Mouse (Mus musculus) E14TG2a.4 (cell line): ENCODE results near the gene Iglon5.

ENCODE experiments used
- H3K27me3 ChIP-seq: 2 replicates; pipeline ENCODE4 v1.6.1; 2014; ENCODE audit warnings: low read length, control low read depth; ENCODE audit not compliant: insufficient read depth
- H3K36me3 ChIP-seq: 2 replicates; pipeline ENCODE4 v1.6.1; 2014; ENCODE audit warnings: low read length, control low read depth; ENCODE audit not compliant: insufficient read depth
- H3K4me1 ChIP-seq: replicated peaks from 2 replicates; pipeline ENCODE4 v1.6.1; 2014; ENCODE audit warnings: low read depth, low read length, control low read depth
- H3K4me3 ChIP-seq: replicated peaks from 2 replicates; pipeline ENCODE4 v1.5.1; 2014; ENCODE audit warnings: mild to moderate bottlenecking, low read length
- H3K9me3 ChIP-seq: 2 replicates; pipeline ENCODE4 v1.6.1; 2014; ENCODE audit warnings: low read length, control low read depth
- CTCF ChIP-seq: conservative IDR thresholded peaks from 2 replicates; pipeline ENCODE4 v1.5.1; 2014; ENCODE audit warnings: low read length
- NANOG ChIP-seq: IDR thresholded peaks from 2 replicates; pipeline ENCODE4 v1.6.1; 2014; ENCODE audit warnings: borderline replicate concordance, low read length, mixed read lengths
- POU5F1 ChIP-seq: IDR thresholded peaks from 2 replicates; pipeline ENCODE4 v1.6.1; 2014; ENCODE audit warnings: low read length, borderline replicate concordance

Gene Iglon5

GRCm38 (mm10) chr7:43427406-43427805 lies 62.5 kb downstream of the Iglon5 start, which contains the start of gene Lim2:
TSS of gene Lim2 (plus strand) at chr7:43427670.
- TF ChIP-seq CTCF (no peak), POU5F1 (no peak), NANOG (no peak)
- Histone ChIP-seq H3K27me3 (no peaks in the 10 kb centered on the region), H3K4me1 (peaks cover 35% of the 10 kb centered on the region), H3K36me3 (no peaks in the 10 kb centered on the region), H3K9me3 (0 out of 2 replicates have a peak, but pooled peaks cover 4% of the 10 kb centered on the region), H3K4me3 (peak within 1 kb of the TSS; percentile 29; the same call in 1 of the 2 replicates)

GRCm38 (mm10) chr7:43423991-43424625 lies 65.8 kb downstream of the Iglon5 start:
- H3K4me3 ChIP-seq: no peak overlapping the region
- no peak for TF ChIP-seq NANOG
- TF ChIP-seq CTCF: no peak
- no peak for TF ChIP-seq POU5F1
- no peaks in the 10 kb centered on the region for H3K36me3 ChIP-seq
- H3K4me1 ChIP-seq: peaks cover 17% of the 10 kb centered on the region
- H3K27me3 ChIP-seq: no peaks in the 10 kb centered on the region
- H3K9me3 ChIP-seq: no peaks in the 10 kb centered on the region

- Histone ChIP-seq H3K4me3 (no peak overlapping the region), H3K9me3 (no peaks in the 10 kb centered on the region), H3K4me1 (peaks cover 14% of the 10 kb centered on the region), H3K36me3 (no peaks in the 10 kb centered on the region), H3K27me3 (no peaks in the 10 kb centered on the region)
- TF ChIP-seq POU5F1 (no peak), CTCF (peak; percentile 96), NANOG (no peak)
Observed at GRCm38 (mm10) chr7:43422995-43423617, 66.8 kb downstream of the Iglon5 start.
